Mouse (Mus musculus) right cerebral cortex, postnatal 10 days (tissue): ENCODE measurements around the gene B3glct.
A peak's percentile ranks its signal among the peaks of the same experiment; 100 is the strongest.

Source experiments
- DNase-seq, 2 experiments: peaks; one replicate each; pipeline ENCODE4 v3.0.0; 2021; ENCODE audit warnings: low spot score in 2 of 2

B3glct gene

DNA sequence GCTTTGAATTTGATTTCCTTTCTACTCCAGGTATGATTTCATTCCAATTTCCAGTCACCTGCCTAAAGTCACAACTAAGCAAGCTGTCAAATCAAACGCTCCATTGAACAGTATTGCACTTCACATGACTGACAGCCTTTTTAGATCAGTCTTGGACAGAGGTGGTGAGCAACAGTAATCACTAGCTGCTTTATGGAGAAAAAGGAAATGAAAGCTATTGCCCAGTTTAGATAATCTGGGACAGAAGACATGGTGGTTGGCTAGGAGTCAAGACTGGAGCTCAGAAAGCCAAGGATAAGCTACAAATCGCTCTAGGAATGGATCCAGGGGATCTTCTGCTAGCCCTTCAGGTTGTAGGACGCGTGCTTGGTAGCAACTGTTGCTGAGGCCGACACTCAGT, 14.6 kb upstream of the B3glct start:
- no peak for DNase-seq

DNA sequence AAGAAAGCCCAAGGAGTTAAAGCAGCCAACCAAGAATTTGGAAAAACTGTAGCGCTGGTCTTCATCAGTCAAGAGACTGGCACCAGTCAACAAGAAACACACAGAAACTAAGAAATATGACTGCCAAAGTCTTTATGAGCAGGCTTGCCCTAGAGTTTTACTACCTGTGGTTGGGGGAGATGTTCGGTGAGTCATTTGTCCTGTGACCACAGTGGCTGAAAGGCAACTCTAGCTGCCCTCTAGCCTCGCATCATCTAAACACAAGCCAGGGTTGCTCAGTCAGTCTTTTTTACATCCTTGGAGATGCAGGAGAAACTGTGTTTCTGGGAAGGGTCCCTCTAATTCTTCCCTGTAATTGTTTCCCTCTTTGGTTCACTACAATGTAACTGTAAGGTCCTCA, 834 bp upstream of the B3glct start:
- no peak for DNase-seq

- no peak for DNase-seq
Observed at GRCm38 (mm10) chr5:149678990-149679348, 939 bp downstream of the B3glct start.

DNA sequence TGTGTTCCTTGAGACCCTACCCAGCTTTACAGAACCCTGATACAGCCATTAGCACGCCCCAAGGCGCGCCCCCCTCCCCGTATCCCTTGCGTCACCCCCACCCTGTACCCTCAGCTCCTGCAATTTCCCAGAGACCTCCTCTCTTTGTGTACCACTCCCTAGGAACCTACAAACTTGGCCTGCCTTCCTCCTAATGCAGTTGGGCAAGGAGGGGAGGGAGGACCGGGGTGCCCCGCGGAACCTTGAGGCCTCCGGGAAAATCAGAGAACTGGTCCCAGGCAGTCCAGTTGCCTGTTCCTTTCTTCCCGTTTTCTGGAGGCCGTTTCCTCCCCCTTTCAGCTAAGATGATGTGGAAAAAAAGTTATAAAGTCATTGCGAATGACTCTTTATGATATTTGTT, 1.3 kb downstream of the B3glct start:
- no peak for DNase-seq

GRCm38 (mm10) chr5:149679886-149680285, 1.9 kb downstream of the B3glct start:
- DNase-seq = no peak

GRCm38 (mm10) chr5:149680946-149681345, 2.9 kb downstream of the B3glct start:
- DNase-seq = no peak

DNA sequence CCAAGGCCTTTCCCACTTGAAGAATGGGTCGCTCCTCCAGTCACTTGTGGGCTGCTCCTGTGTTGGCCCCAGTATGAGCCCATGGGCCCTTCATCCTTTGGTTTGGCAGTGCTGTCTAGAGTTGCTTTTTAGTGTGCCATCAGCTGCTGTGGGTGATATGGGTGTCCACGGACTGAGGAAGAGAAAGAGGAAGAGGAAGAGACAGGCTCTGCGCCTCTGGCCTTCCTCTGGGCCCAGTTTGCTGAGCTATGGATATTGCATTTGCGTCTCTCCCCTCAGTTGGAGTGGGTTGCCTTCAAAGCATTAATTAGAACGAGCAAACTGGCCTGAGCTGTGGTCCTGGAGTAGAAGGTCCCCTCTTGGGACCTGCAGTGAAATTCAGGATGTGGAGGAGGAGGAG, 11.8 kb downstream of the B3glct start:
- DNase-seq = no peak

- peak; percentile 54 to 69 for DNase-seq
Observed at GRCm38 (mm10) chr5:149692548-149692947, 14.5 kb downstream of the B3glct start.

GRCm38 (mm10) chr5:149693200-149693599, 15.2 kb downstream of the B3glct start:
- no peak for DNase-seq

GRCm38 (mm10) chr5:149693968-149694367, 15.9 kb downstream of the B3glct start:
- no peak for DNase-seq

DNA sequence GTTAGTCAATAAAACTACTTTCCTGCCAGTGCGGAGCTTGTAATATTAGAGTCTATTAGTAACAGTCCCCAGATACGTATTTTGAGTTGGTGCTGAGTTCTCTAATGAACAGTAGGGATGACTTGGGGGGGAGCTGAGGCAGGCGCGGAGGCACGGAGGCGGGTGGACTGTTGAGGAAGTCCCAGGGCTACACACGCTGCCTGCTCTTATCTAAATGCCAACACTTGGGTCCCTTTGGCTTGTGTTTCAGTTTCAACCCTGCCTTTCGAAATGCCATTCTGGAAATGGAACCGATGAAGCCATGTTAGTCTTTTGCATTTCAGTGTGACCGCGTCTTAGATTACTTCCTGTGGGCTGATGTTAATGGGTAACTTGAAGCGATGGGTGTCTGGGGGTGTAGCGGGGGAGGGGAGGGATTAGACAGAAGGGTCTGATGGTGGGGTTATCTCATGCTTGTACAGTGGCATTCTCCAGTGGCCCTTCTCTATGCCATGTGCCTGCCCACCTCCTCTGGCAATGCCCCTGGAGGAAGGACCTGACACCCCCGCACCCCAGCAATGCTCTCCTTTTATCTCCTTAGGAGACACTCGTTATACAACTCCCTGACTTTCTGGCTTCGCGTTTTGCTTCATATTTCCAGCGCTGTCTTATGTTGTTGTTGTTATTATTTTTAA, 17.2 kb downstream of the B3glct start:
- no peak for DNase-seq

GRCm38 (mm10) chr5:149702770-149703169, 24.7 kb downstream of the B3glct start:
- DNase-seq = no peak

- no peak for DNase-seq
Observed at GRCm38 (mm10) chr5:149711545-149711944, 33.5 kb downstream of the B3glct start.

DNA sequence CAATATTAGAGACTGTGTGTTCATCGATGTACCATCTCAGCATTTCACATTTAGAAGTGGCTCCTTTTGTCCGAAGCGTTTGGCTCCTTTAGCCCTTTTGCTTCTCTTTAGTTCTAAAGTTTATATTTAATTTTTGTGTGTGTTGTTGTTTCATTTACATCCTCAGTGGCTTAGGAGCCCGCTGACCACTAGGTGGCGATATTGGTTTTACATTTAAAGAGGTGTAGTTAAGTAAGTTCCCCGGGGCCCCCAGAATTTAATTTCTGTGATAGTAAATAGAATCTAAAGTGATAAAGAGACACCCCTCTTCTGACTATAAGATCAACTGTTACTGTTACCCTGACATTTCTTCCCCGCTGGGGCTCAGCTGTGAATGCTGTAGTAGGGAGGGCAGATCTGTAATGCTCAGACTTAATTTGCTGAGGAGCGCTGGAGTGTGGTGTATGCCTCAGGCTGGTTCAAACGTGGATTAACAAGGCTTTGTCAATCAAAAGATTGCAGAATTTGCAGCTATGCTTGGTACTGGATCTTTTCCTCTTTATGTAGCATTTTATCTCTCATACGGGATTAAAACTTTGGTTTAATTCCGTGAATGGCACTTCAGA, 35.2 kb downstream of the B3glct start:
- peak; percentile 57 to 72 for DNase-seq

GRCm38 (mm10) chr5:149713834-149714233, 35.8 kb downstream of the B3glct start:
- DNase-seq = peak in 1 of 2 experiments; percentile 41

DNA sequence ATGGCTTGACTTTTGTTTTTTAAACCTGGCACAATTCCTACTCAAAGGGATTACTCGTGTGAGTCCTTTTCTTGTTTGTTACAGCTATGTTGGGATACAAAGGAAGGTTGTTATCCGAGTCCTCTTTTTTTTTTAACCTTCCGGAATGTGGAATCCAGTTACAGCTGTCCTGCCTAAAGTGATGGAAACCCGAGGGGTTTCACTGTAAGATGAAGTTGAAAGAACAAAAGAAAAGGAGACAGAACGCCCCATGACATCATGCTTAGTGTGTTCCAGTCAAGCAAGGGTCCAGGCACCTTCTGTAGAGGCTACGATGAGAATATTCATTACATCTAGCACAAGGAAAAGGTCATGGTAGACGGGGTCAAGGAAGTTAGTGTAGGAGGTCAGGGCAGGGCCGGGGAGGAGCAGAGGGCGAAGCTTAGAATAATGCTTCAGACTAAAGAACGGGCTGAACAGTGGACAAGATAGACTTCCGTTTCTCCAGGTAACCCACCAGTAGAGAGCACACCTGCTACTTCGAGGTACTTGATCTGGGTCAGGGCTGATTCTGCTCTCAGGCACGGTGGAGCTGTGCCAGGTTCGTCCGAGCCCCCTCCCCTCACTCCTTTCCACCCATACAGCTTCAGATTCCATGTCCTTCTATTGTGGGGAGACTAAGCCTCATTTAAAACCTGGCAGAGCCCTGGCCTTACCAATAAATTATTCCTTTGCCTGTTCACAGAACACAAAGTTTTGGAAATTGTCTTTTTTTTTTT, 37.7 kb downstream of the B3glct start:
- no peak for DNase-seq

DNA sequence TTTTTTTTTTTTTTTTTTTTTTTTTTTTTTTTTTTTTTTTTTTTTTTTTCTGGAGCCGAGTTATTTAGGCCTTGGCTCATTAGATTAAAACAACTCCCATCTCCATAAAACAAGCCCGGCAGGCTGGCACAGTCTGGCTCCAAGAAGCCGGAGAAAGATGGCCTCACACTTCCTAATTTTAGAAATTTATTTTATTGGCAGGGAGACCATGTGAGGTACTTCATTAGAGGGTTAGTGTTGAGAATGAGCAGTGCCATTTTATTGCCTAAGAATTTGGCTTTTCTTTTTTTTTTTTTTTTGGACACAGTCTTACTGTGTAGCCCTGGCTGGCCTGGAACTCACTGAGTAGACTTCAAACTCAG, 38.3 kb downstream of the B3glct start:
- DNase-seq = no peak

- no peak for DNase-seq
Observed at GRCm38 (mm10) chr5:149731776-149732175, 53.7 kb downstream of the B3glct start.

GRCm38 (mm10) chr5:149737210-149737609, 59.2 kb downstream of the B3glct start:
- no peak for DNase-seq

DNA sequence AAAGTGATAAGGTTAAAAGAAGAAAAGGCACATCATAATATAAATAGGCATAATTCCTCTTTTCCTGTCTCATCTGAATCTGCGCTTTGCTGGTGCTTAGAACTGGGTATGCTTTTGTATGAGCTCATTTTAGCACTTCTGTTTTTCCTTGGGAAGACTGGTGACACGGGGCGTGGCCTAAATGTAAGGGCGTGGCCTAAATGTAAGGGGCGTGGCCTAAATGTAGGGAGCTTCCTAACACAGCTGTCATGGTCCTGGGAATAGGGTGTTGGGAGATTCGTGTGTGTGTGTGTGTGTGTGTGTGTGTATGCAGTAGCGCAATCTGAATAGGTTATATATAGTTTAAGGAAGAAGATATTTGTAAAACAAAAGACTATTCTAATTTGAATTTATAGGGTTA, 62.1 kb downstream of the B3glct start:
- no peak for DNase-seq

DNA sequence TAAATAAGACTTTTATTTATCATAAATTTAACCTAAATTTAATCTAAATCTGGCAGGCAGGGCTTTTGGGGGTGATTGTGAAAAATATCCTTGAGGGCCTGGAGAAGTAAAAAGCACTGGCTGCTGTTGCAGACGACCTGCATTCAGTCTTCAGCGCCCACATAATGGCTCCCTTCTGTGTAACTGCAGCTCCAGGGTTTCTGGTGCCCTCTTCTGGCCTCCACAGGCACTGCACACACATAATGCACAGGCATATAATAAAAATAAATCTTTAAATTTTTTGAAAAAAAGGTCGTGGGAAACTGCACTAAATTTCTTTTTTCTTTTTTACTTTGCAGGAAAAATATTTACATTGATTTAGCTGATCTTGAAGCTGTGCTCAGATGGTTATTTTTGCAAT, 62.7 kb downstream of the B3glct start:
- no peak for DNase-seq

DNA sequence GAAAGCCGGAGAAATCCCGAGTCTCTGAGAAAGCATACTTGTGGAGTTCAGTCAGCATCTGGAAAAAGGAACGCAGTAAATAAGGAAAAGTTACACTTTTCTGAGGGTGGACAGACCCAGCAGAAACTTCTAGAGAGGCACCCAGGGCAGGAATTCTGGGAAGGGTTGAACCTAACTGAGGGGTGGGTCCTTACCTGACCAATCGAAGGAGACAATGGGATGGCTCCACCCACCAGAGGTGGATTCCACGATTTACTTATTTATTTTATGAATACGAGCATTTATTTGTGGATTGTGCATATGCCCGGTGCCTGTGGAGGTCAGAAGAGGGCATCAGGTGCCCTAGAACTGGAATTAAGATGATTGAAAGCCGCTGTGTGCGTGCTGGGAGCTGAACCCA, 64.3 kb downstream of the B3glct start:
- no peak for DNase-seq

DNA sequence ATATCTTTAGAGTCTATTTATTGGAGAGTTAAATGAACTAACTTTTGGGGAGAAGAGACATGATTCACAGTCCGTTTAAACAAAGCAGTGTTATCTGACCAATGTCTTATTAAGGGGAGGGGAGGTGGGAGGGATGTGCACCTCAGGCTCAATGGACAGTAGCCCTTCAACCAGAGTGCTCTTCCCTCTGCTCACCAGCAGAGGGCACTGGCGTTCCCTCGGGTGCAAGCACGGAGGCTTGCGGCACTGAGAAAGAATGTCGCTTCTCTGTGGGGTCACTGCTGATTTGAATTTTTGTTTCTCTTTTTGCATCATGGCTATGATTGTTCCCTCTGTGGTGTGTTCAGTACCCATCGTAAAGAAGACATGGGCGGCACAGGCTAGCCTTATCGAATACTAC, 67.0 kb downstream of the B3glct start:
- DNase-seq = no peak
